Mouse (Mus musculus) left cerebral cortex, postnatal 10 days (tissue): ENCODE results near the gene Gse1. TPM values are rescaled to one million over a fixed set of nuclear protein-coding genes. Genes with fewer than 3 reads are reported as not detected.

Experiments used
- DNase-seq, 2 experiments: peaks; one replicate each; pipeline ENCODE4 v3.0.0; 2021 to 2022; ENCODE audit warnings: low spot score in 2 of 2, mixed read lengths in 1 of 2; ENCODE audit errors: extremely low spot score in 1 of 2
- intact Hi-C: fragments of 180-260 bp; cut with DNase I; formaldehyde crosslinking; loops from one replicate; pipeline ENCODE4 v1.15.1; 2025
- microRNA-seq: library from miRNA; unstranded; fragments of <30 nt; microRNA quantifications from one replicate; pipeline ENCODE4 v1.2.0, GENCODE M21; 2022
- total RNA-seq, 2 experiments: library from RNA; stranded (reverse); gene quantifications; 2 replicates each; pipeline ENCODE4 v1.2.3; 2021

The Gse1 gene
- total RNA-seq, 2 experiments from 2014 or later: 41.7 to 45.3 TPM

- no peak for DNase-seq
- intact Hi-C loops: no loop called here
These were observed 399.0 kb downstream of the Gse1 start for GRCm38 (mm10) chr8:120627298-120627697.

GRCm38 (mm10) chr8:120630031-120630430, 401.8 kb downstream of the Gse1 start:
- no peak for DNase-seq
- intact Hi-C loops: no loop called here

- intact Hi-C loops: no loop called here
- DNase-seq: no peak
These were observed 402.6 kb downstream of the Gse1 start for GRCm38 (mm10) chr8:120630848-120631247.

Small RNA genes lying within 50 kb of the gene (microRNA-seq; reads per million reads assigned to microRNA genes)
- gene Gm22715: not detected
- gene Mir7687: 3.7 reads per million, percentile 9 among the genes with 10 or more reads in this experiment

Other genes starting within 250 kb of the Gse1 start
- gene Crispld2, start 236.0 kb upstream of the Gse1 start, total RNA-seq: 1 to 10 TPM; 2.0 to 2.5 TPM
- gene Zdhhc7, start 127.0 kb upstream of the Gse1 start, total RNA-seq: 10 to 100 TPM; 32.4 to 36.1 TPM
- gene 6430548M08Rik, start 114.3 kb upstream of the Gse1 start, total RNA-seq: 100 to 1,000 TPM; 105 TPM
- under 1 TPM; 0.39 to 0.61 TPM for gene Fam92b, start 51.0 kb upstream of the Gse1 start, total RNA-seq